Mouse (Mus musculus) lung, postnatal 0 days (tissue): ENCODE data around the gene Babam2. TPM values are rescaled to one million over a fixed set of nuclear protein-coding genes. Genes with fewer than 3 reads are reported as not detected.

ENCODE experiments used
- ATAC-seq: fragments of 200-750 bp; cut with Nextera tagmentation; 2 replicates; pipeline ENCODE4 v1.8.0; 2017; ENCODE audit warnings: moderate library complexity
- DNase-seq: peaks from one replicate; pipeline ENCODE4 v3.0.0-alpha.2; 2016; ENCODE audit warnings: low spot score
- H3K27ac ChIP-seq: fragments of 300-500 bp; sonication (generic); 2 replicates; pipeline ENCODE4 v1.5.1; 2014; ENCODE audit warnings: antibody characterized with exemption, mild to moderate bottlenecking, low read length, mixed read lengths
- H3K27me3 ChIP-seq: fragments of 300-500 bp; sonication (generic); replicated peaks from 2 replicates; pipeline ENCODE4 v1.6.1; 2014; ENCODE audit warnings: low read length, mixed read lengths; ENCODE audit not compliant: insufficient read depth
- H3K36me3 ChIP-seq: fragments of 300-500 bp; sonication (generic); 2 replicates; pipeline ENCODE4 v1.6.1; 2014; ENCODE audit warnings: low read length, mixed read lengths; ENCODE audit not compliant: insufficient read depth
- H3K4me1 ChIP-seq: fragments of 300-500 bp; sonication (generic); 2 replicates; pipeline ENCODE4 v1.6.1; 2014; ENCODE audit warnings: antibody characterized with exemption, low read depth, low read length, mixed read lengths; ENCODE audit not compliant: insufficient read depth
- H3K4me2 ChIP-seq: fragments of 300-500 bp; sonication (generic); replicated peaks from 2 replicates; pipeline ENCODE4 v1.6.1; 2014; ENCODE audit warnings: low read depth, mild to moderate bottlenecking, low read length, moderate library complexity, mixed read lengths
- H3K4me3 ChIP-seq: fragments of 300-500 bp; sonication (generic); 2 replicates; pipeline ENCODE4 v1.5.1; 2014; ENCODE audit warnings: low read depth, low read length
- H3K9ac ChIP-seq: fragments of 300-500 bp; sonication (generic); replicated peaks from 2 replicates; pipeline ENCODE4 v1.6.1; 2014; ENCODE audit warnings: low read depth, mild to moderate bottlenecking
- H3K9me3 ChIP-seq: fragments of 300-500 bp; sonication (generic); 2 replicates; pipeline ENCODE4 v1.6.1; 2016; ENCODE audit warnings: low read length, mixed read lengths
- CTCF ChIP-seq: IDR thresholded peaks from 2 replicates; pipeline ENCODE4 v1.5.1; 2016; ENCODE audit warnings: antibody characterized with exemption, mild to moderate bottlenecking
- EP300 ChIP-seq: IDR thresholded peaks from 2 replicates; pipeline ENCODE4 v1.6.1; 2016; ENCODE audit warnings: antibody characterized with exemption, mild to moderate bottlenecking, control low read depth
- WGBS: fragments of 180-500 bp; shearing (Covaris S2); extraction: QIAGEN DNeasy Blood & Tissue Kit; methylation state at CpG from one replicate; pipeline ENCODE4 v1.1.7; 2014; 5-methylcytosine and 5-hydroxymethylcytosine counted together
- polyA plus RNA-seq: library from polyadenylated mRNA; unstranded; fragments of >200 nt; fragmentation: Nextera tagmentation; extraction: Ambion mirVana; gene quantifications from 2 replicates; pipeline ENCODE4 v1.2.1, GENCODE M21; 2015

The Babam2 gene
- polyA plus RNA-seq, 1 experiment from 2014 or later: 39.4 TPM

DNA sequence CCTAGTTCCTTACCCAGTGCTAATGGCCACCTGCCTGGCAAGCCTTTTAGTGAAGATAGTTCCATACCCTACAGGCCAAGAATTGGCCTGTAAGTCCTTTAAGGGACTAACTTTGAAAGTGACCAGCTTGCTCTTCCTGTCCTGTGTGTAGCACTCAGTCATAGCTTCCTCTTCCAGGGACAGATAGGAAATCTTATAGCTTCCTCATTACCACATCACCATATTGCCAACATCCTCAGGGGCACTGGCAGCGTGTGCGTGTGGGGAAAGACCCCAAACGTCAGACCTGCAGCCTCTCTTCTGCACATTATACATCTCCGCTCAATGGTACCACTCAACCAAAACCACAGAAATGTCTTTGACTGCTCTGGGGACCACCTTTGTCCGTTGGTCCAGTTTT, 424.9 kb downstream of the Babam2 start:
- H3K27me3 ChIP-seq: no peaks in the 10 kb centered on the region
- no peaks in the 10 kb centered on the region for H3K36me3 ChIP-seq
- DNase-seq (peak; percentile 48), ATAC-seq (0 out of 2 replicates have a peak, but pooled peaks have one; percentile 15)
- peaks cover 6% of the 10 kb centered on the region; the same call in 1 of the 2 replicates for H3K4me1 ChIP-seq
- WGBS: 64% methylated on average over 5 of the region's 5 CpGs
- H3K9ac ChIP-seq: no peak overlapping the region
- TF ChIP-seq CTCF: no peak
- TF ChIP-seq EP300: no peak
- H3K9me3 ChIP-seq: no peaks in the 10 kb centered on the region
- H3K27ac ChIP-seq: no peak overlapping the region
- H3K4me3 ChIP-seq: no peak overlapping the region
- H3K4me2 ChIP-seq: no peak overlapping the region

DNA sequence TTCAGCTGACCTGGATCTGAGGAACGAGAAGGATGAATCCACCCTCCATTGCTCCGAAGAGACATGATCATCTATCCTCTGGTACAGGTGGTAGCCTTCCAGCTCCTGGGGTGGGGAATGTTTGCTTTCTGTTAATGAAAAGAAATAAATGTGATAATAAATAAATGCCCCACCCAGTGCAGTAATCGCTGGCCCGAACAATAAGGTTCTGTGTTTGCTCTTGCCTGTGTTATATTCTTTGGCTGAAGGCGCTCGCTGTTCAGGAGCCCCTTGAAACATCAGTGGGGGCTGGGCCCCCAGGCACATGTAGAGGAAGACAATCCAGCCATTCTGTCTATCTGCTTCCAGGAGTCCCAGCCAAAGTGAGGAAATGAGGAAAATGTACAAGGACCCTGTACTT, 427.5 kb downstream of the Babam2 start:
- H3K27ac ChIP-seq: no peak overlapping the region
- H3K36me3 ChIP-seq: no peaks in the 10 kb centered on the region
- DNase-seq (no peak), ATAC-seq (no peak)
- TF ChIP-seq CTCF (no peak), EP300 (no peak)
- no peaks in the 10 kb centered on the region for H3K27me3 ChIP-seq
- peaks cover 6% of the 10 kb centered on the region; the same call in 1 of the 2 replicates for H3K4me1 ChIP-seq
- no peak overlapping the region for H3K4me2 ChIP-seq
- no peaks in the 10 kb centered on the region for H3K9me3 ChIP-seq
- H3K9ac ChIP-seq: no peak overlapping the region
- 69% methylated on average over 6 of the region's 6 CpGs for WGBS
- no peak overlapping the region for H3K4me3 ChIP-seq

DNA sequence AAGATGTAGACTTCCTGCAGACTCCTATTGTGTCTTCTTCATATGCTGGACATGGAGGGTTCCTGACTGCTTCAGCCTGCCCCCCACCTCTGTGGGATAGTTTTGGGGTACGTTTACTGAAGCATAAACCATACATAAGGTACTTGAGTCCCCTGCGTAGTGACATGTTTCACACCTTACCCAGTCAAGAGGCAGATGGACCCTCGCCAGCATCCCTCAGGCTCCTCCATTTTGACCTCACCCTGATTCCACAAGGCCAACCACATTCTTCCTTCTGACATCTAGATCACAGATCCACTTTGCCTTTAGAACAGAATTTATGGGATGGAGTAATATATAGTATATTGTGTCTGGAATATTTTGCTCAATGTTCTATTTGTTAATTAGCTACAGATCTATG, 429.7 kb downstream of the Babam2 start:
- Histone ChIP-seq H3K27ac (no peak overlapping the region), H3K4me2 (no peak overlapping the region), H3K36me3 (no peaks in the 10 kb centered on the region), H3K9me3 (no peaks in the 10 kb centered on the region), H3K9ac (no peak overlapping the region), H3K4me1 (no peaks in the 10 kb centered on the region), H3K4me3 (no peak overlapping the region), H3K27me3 (no peaks in the 10 kb centered on the region)
- TF ChIP-seq EP300: no peak
- DNase-seq: no peak
- WGBS: 66% methylated on average over 3 of the region's 3 CpGs
- ATAC-seq: no peak

DNA sequence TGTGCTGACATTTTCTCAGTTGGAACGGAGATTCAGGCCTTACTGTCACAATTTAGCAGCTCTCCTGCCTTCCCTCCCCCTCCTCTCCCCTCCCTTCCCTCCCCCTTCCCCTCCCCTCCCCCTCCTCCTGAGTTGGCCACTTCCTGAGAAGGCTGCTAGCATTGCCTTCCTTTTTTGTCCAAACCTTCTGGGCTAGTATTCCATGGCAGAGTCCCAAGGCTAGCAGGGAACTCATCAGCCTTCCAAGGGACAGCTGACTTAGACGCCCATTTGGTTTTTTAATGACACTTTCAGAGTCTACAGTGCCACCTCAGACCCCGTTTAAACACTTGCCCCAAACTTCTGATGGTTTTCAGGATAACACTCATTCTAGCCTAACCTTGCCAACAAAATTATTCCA, 430.4 kb downstream of the Babam2 start:
- no peaks in the 10 kb centered on the region for H3K9me3 ChIP-seq
- no peak for ATAC-seq
- no peak overlapping the region for H3K4me2 ChIP-seq
- TF ChIP-seq CTCF: no peak
- TF ChIP-seq EP300: no peak
- H3K4me1 ChIP-seq: no peaks in the 10 kb centered on the region
- H3K27ac ChIP-seq: no peak overlapping the region
- H3K9ac ChIP-seq: no peak overlapping the region
- no peaks in the 10 kb centered on the region for H3K27me3 ChIP-seq
- H3K4me3 ChIP-seq: no peak overlapping the region
- 32% methylated on average over 3 of the region's 3 CpGs for WGBS
- DNase-seq: no peak
- no peaks in the 10 kb centered on the region for H3K36me3 ChIP-seq

DNA sequence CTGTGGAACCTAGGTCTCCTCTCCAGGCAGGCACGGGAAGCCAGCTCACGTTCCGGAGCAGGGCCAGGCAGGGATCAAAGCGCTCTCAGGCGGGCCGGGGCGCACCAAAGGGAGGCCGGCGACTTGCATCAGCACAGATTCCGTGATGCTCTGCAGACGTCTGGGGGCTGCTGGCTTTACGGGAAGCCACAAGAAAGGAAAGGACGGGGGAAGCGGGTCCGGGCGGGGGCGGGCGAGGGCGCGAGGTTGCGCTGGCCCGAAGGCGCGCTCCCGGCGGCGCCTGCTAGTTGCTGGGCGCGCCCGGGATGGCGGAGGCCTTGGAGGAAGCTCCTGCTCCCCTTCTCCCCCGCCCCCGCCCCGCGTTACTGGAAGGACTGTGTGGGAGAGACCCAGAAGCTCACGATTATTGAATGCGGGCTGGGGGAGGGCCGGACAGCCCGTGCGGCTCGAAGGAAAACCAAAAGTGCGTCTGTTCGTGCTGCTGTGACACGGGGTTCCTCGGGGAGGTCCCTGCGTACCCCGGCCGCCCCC, 435.6 kb downstream of the Babam2 start:
- no peaks in the 10 kb centered on the region for H3K27me3 ChIP-seq
- DNase-seq: peak; percentile 79
- H3K36me3 ChIP-seq: no peaks in the 10 kb centered on the region
- peak overlapping the region; percentile 100 for H3K27ac ChIP-seq
- 2% methylated on average over 30 of the region's 48 CpGs for WGBS
- peak overlapping the region; percentile 83 for H3K4me2 ChIP-seq
- H3K4me1 ChIP-seq: peaks cover 7% of the 10 kb centered on the region; the same call in 1 of the 2 replicates
- H3K9me3 ChIP-seq: no peaks in the 10 kb centered on the region
- TF ChIP-seq EP300: no peak
- 0 out of 2 replicates have a peak, but pooled peaks have one; percentile 7 for TF ChIP-seq CTCF
- H3K9ac ChIP-seq: peak overlapping the region; percentile 74
- H3K4me3 ChIP-seq: peak overlapping the region; percentile 93
- ATAC-seq: peak; percentile 2; the same call in 1 of the 2 replicates

DNA sequence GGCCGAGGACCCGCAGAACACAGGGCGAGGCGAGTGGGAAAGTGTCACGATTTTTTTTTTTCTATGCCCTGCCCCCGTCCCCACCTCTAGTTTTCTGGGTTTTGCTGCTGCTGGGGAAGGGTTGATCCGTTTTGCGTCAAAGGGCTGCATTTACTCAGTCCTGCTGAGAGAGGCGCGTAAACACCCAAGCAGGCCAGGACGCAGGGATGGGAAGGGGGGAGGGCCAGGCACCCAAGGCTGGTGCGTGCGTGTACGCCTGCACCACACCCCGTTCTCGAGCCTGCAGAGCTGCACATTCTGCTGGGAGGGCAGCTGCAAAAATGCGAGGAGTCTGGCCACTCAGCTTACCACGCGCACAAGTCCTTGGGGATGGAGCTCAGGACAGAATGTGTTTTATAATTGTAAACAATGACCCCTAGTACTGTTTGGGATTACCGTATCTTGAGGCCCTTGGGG, 436.1 kb downstream of the Babam2 start:
- peaks cover 7% of the 10 kb centered on the region; the same call in 1 of the 2 replicates for H3K4me1 ChIP-seq
- peak overlapping the region; percentile 83 for H3K4me2 ChIP-seq
- H3K27me3 ChIP-seq: no peaks in the 10 kb centered on the region
- peak overlapping the region; percentile 100 for H3K27ac ChIP-seq
- H3K36me3 ChIP-seq: no peaks in the 10 kb centered on the region
- 0 out of 2 replicates have a peak, but pooled peaks have one; percentile 22 for TF ChIP-seq CTCF
- peak; percentile 95 for TF ChIP-seq EP300
- ATAC-seq (peak; percentile 58), DNase-seq (peak; percentile 97)
- H3K9me3 ChIP-seq: no peaks in the 10 kb centered on the region
- H3K4me3 ChIP-seq: peak overlapping the region; percentile 93
- 0% methylated on average over 20 of the region's 20 CpGs for WGBS
- peak overlapping the region; percentile 74 for H3K9ac ChIP-seq
